Mouse (Mus musculus) brain, embryonic 18.5 days (tissue): ENCODE measurements around the gene a.
A peak's percentile ranks its signal among the peaks of the same experiment; 100 is the strongest.

Source experiments
- DNase-seq: peaks from one replicate; pipeline ENCODE4 v3.0.0-alpha.2; 2012; ENCODE audit warnings: low read depth, low spot score

Gene a

DNA sequence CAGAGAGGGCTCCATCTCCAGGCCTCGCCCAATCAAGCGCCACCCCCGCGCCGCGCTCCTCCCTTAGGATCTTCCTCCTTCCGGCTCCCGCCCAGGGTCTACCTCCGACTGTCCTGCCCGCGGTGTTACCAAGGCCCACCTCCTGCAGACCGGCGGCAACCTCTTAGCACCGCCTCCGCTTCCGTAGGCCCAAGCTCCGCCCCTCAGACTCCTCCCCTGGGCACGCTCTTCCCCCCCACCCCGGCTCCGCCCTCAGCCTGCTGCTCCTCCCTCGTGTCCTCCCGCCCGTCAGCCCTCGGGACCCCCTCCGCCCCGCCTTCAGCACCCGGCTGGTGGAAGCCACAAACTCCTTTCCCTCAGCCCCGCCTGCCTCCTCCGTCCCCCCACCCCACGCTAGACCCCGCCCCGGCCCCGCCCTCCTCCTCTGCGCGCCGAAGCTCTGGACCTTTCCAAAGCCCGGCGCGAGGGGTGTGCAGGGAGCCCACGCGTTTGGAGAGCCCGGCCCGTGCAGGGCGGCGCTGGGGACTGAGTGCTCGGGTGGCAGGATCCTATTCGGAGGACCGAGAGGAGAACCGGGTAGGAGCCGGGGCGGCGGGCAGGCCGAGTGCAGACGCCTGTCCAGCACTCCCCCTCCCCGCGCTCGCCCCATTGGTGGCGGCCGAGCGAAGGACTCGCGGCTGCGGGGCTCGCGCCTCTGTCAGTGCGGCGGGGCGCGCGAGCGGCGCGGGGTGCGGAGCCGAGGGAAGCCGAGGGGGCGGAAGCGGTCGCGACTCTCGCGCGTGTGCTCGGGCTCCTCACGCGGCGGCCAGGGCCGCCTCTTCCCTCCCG is at the start of gene a, which contains the start of gene Raly:
Gene a, plus strand, starts transcription at position 747 of the 828 bp plus-strand sequence.
Gene Raly, plus strand, starts transcription at position 441 of the 828 bp plus-strand sequence.
- peak; percentile 96 for DNase-seq

GRCm38 (mm10) chr2:154742911-154743819 is 48.0 kb upstream of the a start:
- DNase-seq: no peak

DNA sequence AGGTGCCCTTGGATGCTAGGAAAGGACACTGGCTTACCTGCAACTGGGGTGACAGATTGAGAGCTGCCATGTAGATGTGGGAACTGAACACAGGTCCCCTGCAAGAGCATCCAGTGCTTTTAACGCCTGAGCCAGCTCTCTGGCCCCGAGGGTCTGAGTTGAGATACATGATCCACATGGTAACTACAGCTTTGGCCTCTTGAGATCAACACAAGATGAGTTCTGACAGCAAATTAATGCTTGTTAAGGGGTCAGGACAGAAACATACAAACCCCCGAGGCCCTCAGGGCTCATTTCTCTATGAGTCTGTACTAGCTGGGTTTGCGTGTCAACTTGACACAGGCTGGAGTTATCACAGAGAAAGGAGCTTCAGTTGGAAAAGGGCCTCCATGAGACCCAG is 47.3 kb upstream of the a start:
- no peak for DNase-seq

DNA sequence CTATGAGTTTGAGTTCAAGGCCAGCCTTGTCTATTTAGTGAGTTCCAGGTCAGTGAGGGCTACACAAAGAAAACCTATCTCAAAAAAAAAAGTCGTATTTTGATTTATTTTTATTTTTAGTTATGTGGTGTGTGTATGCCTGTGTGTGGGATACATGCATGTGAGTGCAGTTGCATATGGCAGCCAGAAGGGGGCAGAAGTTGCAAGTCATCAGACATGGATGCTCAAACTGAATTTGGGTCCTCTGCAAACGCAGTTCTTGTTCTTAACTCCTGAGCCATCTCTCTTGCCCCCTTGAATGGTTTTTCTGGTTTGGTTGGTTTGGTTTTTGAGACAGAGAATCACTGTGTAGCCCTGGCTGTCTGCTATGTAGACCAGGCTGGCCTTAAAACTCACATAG is 42.8 kb upstream of the a start:
- DNase-seq: no peak

GRCm38 (mm10) chr2:154749046-154750036 is 41.9 kb upstream of the a start:
- peak; percentile 18 for DNase-seq

- no peak for DNase-seq
Measured at GRCm38 (mm10) chr2:154751924-154752323, 39.3 kb upstream of the a start.

DNA sequence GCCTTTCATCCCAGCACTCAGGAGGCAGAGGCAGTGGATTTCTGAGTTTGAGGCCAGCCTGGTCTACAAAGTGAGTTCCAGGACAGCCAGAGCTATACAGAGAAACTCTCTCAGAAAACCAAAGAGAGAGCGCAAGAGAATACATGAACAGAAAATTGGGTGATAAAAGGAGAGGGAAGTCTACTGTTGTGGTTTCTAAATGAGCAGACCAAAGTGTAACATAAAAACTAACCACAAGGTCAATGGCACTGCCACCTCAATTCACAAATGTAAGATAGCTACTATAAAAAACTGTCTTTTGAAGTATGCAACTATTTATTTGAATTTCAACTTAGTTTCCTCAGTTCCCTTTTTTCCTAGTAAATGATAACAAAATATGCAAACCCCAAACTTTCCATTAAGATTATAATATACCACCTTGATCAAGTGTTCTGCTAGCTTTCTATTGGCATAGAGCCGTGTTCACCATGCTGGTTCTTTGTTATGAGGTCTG is 37.1 kb upstream of the a start:
- no peak for DNase-seq

DNA sequence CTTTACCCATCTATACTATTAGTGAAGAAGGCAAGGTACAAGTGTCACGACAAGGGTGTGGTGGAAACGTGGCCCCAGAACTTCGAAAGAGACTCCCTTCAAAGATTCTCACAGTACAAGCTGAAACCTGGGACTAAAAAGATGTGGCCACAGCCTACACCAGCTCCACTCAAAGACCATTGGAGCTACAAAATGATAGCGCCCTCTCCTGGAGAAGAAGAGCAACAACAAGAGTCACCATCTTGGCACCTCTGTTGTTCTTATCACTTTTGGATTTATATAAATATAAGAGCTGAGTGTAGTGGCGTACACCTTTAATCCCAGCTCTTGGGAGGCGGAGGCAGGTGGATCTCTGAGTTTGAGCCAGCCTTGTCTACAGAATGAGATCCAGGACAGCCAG is 35.4 kb upstream of the a start:
- DNase-seq: no peak

- no peak for DNase-seq
Measured at GRCm38 (mm10) chr2:154757691-154758090, 33.5 kb upstream of the a start.

- DNase-seq: no peak
Measured at GRCm38 (mm10) chr2:154758454-154758853, 32.7 kb upstream of the a start.

DNA sequence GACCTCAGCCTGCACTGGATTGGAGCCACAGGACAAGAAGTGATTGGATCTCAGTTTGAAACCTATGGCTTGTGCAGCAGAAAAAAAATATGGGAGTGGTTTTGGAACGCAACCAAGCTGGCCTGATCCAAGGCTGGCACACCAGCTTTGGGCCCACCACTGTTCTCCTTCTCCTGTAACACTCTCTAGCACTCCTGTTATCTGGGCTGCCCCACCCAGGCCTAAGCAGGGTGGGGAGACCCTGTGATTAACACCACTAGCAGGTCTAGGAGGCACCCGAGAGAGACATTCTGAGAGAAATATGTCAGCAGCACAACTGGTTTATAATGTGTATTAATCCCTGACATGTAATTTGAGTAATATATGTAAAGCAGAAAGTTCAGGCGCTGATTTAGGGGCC is 28.0 kb upstream of the a start:
- no peak for DNase-seq

GRCm38 (mm10) chr2:154764828-154765497 is 26.2 kb upstream of the a start:
- DNase-seq: no peak

- DNase-seq: no peak
Measured at GRCm38 (mm10) chr2:154765554-154766008, 25.6 kb upstream of the a start.

GRCm38 (mm10) chr2:154767051-154767450 is 24.2 kb upstream of the a start:
- DNase-seq: no peak

DNA sequence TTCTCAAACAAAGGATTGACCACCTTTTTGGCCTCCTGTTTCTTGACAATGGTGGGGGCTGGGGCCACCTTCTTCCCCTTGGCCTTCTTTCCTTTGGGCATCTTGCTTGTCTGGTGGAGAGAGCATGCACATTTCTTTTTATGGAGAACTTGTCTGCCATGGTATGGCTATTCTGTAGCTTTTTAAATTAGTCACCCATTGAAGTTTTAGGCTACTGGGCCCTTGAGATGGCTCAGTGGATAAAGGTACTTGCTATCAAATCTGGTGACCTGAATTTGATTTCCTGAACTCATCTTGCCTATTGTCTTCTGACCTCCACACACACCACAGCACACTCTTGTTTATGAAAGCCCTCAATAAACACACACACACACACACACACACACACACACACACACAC is 21.3 kb upstream of the a start, which contains the start of gene Gm14214:
Gene Gm14214, minus strand, starts transcription at position 101 of the 400 bp plus-strand sequence.
- DNase-seq: no peak

- DNase-seq: no peak
Measured at GRCm38 (mm10) chr2:154771604-154772003, 19.6 kb upstream of the a start.

DNA sequence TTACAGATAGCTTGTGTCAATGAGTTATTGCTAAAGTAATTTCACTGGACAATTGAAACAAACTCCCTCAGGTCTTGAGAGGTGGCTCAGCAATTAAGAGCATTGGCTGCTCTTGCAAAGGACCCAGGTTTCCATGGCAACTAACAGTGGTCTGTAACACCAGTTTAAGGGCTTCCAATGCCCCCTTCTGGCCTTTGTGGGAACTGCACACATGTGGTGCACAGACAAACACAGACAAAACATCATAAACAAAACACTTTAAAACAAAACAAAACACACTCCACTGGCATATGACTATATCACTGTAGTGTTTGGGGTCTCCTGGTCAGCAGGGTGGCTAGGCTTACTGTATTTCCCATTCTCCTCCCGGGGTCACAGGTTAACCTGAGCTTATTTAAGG is 17.2 kb upstream of the a start:
- no peak for DNase-seq

GRCm38 (mm10) chr2:154776496-154776895 is 14.7 kb upstream of the a start:
- DNase-seq: no peak

GRCm38 (mm10) chr2:154779648-154780047 is 11.6 kb upstream of the a start:
- DNase-seq: no peak

DNA sequence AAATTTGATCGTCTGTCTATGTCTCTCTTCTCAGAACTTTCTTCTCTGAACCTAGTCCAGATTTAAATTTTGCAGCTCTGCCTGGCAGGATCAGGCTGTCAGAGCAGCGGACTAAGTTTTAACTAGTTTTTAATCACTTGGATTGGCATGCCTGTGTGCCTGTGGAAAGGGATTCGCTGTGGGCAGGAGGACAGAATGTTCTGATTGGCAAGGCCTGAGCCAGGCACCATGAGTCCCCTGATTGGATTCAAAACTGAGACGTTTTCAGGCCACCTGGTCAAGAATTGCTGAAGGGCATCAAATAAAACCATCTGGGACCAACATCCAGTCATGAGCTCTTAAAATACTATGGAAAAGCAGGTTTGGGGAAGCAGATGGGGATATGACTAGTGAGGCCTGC is 8.8 kb upstream of the a start:
- DNase-seq: no peak
